Mouse (Mus musculus) mammary gland, adult 2 months (tissue): ENCODE results near the gene Olfr1295. TPM values are rescaled to one million over a fixed set of nuclear protein-coding genes. Genes with fewer than 3 reads are reported as not detected.

Source experiments
- polyA plus RNA-seq: library from polyadenylated mRNA; depleted of rRNA; stranded (reverse); fragments of >200 nt; gene quantifications from 2 replicates; pipeline ENCODE4 v1.2.3, GENCODE M21; 2012; ENCODE audit warnings: low replicate concordance; rRNA removed

Gene Olfr1295
- polyA plus RNA-seq = not detected in 2 replicates

DNA sequence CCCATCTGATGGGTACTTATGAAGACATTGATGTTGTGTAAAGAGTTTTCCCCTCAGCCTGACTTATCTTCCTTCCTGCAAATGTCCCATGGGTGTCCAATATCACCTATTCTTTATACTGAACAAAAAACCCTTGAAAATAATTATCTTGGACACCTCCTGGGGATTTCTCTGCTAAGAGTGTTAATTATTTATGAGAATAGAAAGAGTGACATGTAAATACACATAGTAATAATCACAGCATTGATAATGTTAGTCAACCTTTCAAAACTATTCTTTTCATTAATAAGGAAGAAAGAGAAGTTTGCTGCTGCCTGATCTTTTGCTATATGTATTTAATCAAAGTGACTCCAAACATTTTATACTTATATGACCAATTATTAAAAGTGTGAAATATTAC lies at the start of gene Olfr1295:
TSS of gene Olfr1295 (minus strand) at position 101 of the 400 bp plus-strand sequence.

DNA sequence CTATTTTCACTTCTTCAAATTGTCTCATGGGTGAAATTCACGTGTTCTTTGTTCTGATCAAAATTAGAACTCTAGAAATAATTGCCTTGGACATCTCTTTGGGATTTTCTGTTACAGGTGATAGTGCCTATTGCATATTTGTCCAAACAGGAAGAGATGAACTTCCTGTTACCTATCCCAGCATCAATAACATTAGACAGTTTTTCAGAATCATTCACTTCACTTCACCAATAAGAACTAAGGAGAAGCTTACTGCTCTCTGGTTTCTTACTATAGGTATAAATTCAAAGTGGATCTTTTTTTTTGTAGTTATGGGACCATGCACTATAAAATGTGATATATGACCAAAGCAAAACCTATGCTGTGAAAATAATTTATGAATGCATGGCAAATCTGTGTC lies 29.3 kb downstream of the Olfr1295 start, which contains the start of gene Olfr1294:
TSS of gene Olfr1294 (minus strand) at position 101 of the 400 bp plus-strand sequence.

DNA sequence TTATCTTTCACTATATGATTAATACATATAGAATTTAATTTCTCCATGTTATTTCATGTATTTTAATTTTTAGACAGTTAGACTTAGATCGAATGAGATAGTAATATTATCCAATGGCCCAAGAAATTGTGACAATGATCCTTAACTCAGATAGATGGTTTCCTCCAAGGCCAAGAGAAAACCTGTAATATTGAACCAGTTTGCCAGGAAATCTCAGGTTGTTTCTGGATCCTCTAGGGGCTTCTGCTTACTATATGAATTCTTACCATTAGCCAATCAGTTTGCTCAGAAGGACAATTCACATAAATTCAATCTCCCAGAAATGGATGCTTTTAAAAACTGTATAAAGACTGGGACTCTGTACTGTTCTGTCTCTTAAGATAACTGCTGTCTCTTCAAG lies 44.6 kb downstream of the Olfr1295 start, which contains the start of gene Olfr1293-ps:
TSS of gene Olfr1293-ps (plus strand) at position 301 of the 400 bp plus-strand sequence.

Other genes starting within 250 kb of the Olfr1295 start
- gene Olfr1281, start 243.2 kb downstream of the Olfr1295 start, polyA plus RNA-seq = not detected in 2 replicates
- gene Olfr1282, start 233.6 kb downstream of the Olfr1295 start, polyA plus RNA-seq = not detected in 2 replicates
- gene Olfr1283, start 202.9 kb downstream of the Olfr1295 start, polyA plus RNA-seq = not detected in 2 replicates
- not detected in 2 replicates for gene Olfr1284, start 194.2 kb downstream of the Olfr1295 start, polyA plus RNA-seq
- not detected in 2 replicates for gene Olfr1286, start 146.6 kb downstream of the Olfr1295 start, polyA plus RNA-seq
- not detected in 2 replicates for gene Olfr1287, start 120.5 kb downstream of the Olfr1295 start, polyA plus RNA-seq
- gene Olfr1288, start 95.6 kb downstream of the Olfr1295 start, polyA plus RNA-seq = not detected in 2 replicates
- gene Olfr1289, start 88.9 kb downstream of the Olfr1295 start, polyA plus RNA-seq = not detected in 2 replicates
- gene Olfr1290, start 75.9 kb downstream of the Olfr1295 start, polyA plus RNA-seq = not detected in 2 replicates
- not detected in 2 replicates for gene Olfr1291-ps1, start 72.5 kb downstream of the Olfr1295 start, polyA plus RNA-seq
- not detected in 2 replicates for gene Olfr1293-ps, start 44.5 kb downstream of the Olfr1295 start, polyA plus RNA-seq
- gene Olfr1294, start 29.4 kb downstream of the Olfr1295 start, polyA plus RNA-seq = not detected in 2 replicates
- gene Olfr1297, start 56.8 kb upstream of the Olfr1295 start, polyA plus RNA-seq = not detected in 2 replicates
- not detected in 2 replicates for gene Olfr1298, start 79.5 kb upstream of the Olfr1295 start, polyA plus RNA-seq
- gene Olfr1299, start 91.7 kb upstream of the Olfr1295 start, polyA plus RNA-seq = not detected in 2 replicates
- not detected in 2 replicates for gene Olfr1301, start 181.3 kb upstream of the Olfr1295 start, polyA plus RNA-seq
- not detected in 2 replicates for gene Olfr1302, start 207.7 kb upstream of the Olfr1295 start, polyA plus RNA-seq